Mouse (Mus musculus) stomach, embryonic 14.5 days (tissue): ENCODE measurements at regions not wholly inside any gene's neighbourhood (a gene's known extent, or its start where the extent isn't known, plus 50 kb on each side); places are given as distances from the start of the nearest gene placed in this dataset.

ENCODE experiments used
- ATAC-seq: fragments of 200-750 bp; cut with Nextera tagmentation; 2 replicates; pipeline ENCODE4 v1.8.0; 2017; ENCODE audit warnings: low read depth, moderate TSS enrichment; ENCODE audit not compliant: insufficient number of reproducible peaks, insufficient read depth, low FRiP score
- H3K27ac ChIP-seq: fragments of 300-500 bp; sonication (generic); 2 replicates; pipeline ENCODE4 v1.5.1; 2014; ENCODE audit warnings: mild to moderate bottlenecking, low read length, moderate library complexity, mixed read lengths
- H3K27me3 ChIP-seq: fragments of 300-500 bp; sonication (generic); 2 replicates; pipeline ENCODE4 v1.6.1; 2014; ENCODE audit warnings: low read length, control low read depth, mixed read lengths; ENCODE audit not compliant: control insufficient read depth, insufficient read depth
- H3K36me3 ChIP-seq: fragments of 300-500 bp; sonication (generic); 2 replicates; pipeline ENCODE4 v1.6.1; 2014; ENCODE audit warnings: mild to moderate bottlenecking, control low read depth, low read length, moderate library complexity, mixed read lengths; ENCODE audit not compliant: control insufficient read depth, insufficient read depth
- H3K4me1 ChIP-seq: fragments of 300-500 bp; sonication (generic); 2 replicates; pipeline ENCODE4 v1.6.1; 2014; ENCODE audit warnings: low read length, control low read depth, mixed read lengths; ENCODE audit not compliant: control insufficient read depth, insufficient read depth
- H3K4me2 ChIP-seq: fragments of 300-500 bp; sonication (generic); replicated peaks from 2 replicates; pipeline ENCODE4 v1.6.1; 2014; ENCODE audit warnings: low read depth, low read length, control low read depth
- H3K4me3 ChIP-seq: fragments of 300-500 bp; sonication (generic); 2 replicates; pipeline ENCODE4 v1.5.1; 2014; ENCODE audit warnings: low read depth, low read length, control low read depth
- H3K9ac ChIP-seq: fragments of 300-500 bp; sonication (generic); replicated peaks from 2 replicates; pipeline ENCODE4 v1.6.1; 2014; ENCODE audit warnings: low read depth, mild to moderate bottlenecking, control low read depth, low read length, moderate library complexity, mixed read lengths
- H3K9me3 ChIP-seq: fragments of 300-500 bp; sonication (generic); 2 replicates; pipeline ENCODE4 v1.6.1; 2016; ENCODE audit warnings: low read depth, low read length, control low read depth; ENCODE audit not compliant: control insufficient read depth
- WGBS: fragments of 180-500 bp; shearing (Covaris S2); extraction: QIAGEN DNeasy Blood & Tissue Kit; methylation state at CpG from one replicate; pipeline ENCODE4 v1.1.7; 2014; 5-methylcytosine and 5-hydroxymethylcytosine counted together

- no peaks in the 10 kb centered on the region for H3K9me3 ChIP-seq
- H3K27me3 ChIP-seq: no peaks in the 10 kb centered on the region
- no peak overlapping the region for H3K4me2 ChIP-seq
- ATAC-seq: no peak
- no peaks in the 10 kb centered on the region for H3K36me3 ChIP-seq
- H3K27ac ChIP-seq: no peak overlapping the region
- H3K9ac ChIP-seq: no peak overlapping the region
- 0 out of 2 replicates have a peak, but pooled peaks cover 8% of the 10 kb centered on the region for H3K4me1 ChIP-seq
- 51% methylated on average over 5 of the region's 5 CpGs for whole genome bisulfite sequencing
- H3K4me3 ChIP-seq: no peak overlapping the region
These were observed 410.4 kb upstream of the Prickle1 start for GRCm38 (mm10) chr15:94006082-94006481.

DNA sequence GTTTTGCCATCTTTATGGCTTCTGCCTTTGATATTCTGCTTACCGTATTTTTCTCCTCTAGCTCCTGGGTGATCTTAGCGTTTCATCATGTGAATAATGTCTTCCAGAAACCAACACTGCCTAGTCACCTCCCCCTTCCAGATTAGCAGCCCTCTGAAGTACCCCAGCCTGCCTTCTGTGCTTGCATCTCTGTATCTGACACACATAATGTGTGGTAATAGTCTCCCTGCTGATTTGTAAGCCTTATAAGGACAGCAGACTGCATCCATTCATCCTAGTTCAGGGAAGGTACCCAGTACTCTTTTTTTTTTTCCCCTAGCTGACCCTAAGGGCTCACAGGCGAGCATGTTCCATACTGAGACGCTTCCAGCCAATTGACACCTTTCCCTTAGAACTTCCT, 409.2 kb upstream of the Prickle1 start:
- ATAC-seq: no peak
- H3K27ac ChIP-seq: no peak overlapping the region
- H3K4me3 ChIP-seq: no peak overlapping the region
- H3K27me3 ChIP-seq: no peaks in the 10 kb centered on the region
- H3K9me3 ChIP-seq: no peaks in the 10 kb centered on the region
- H3K4me1 ChIP-seq: 0 out of 2 replicates have a peak, but pooled peaks cover 8% of the 10 kb centered on the region
- 28% methylated on average over 4 of the region's 4 CpGs for WGBS
- H3K9ac ChIP-seq: no peak overlapping the region
- no peaks in the 10 kb centered on the region for H3K36me3 ChIP-seq
- no peak overlapping the region for H3K4me2 ChIP-seq

DNA sequence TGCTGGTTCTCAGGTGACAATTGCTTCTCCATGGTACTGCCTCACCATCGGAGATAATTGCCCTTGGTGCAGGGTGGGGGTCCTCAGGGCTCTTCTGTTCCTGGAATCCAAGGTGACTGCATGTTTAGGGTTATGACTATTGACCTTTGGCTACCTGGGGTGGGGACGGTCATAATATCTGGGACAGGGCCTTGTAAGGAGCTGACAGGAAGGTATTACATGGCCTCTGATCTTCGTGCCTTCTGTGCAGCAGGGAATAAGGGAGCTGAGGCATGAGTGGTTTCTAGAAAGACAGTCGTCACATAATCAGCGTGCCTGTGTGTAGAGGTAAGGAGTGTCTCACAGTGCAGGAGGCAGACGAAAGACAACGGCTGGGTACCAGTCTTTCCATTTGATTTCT, 407.5 kb upstream of the Prickle1 start:
- Histone ChIP-seq H3K36me3 (no peaks in the 10 kb centered on the region), H3K4me1 (0 out of 2 replicates have a peak, but pooled peaks cover 8% of the 10 kb centered on the region), H3K4me2 (no peak overlapping the region), H3K27ac (no peak overlapping the region), H3K4me3 (no peak overlapping the region), H3K9ac (no peak overlapping the region), H3K27me3 (no peaks in the 10 kb centered on the region), H3K9me3 (no peaks in the 10 kb centered on the region)
- 75% methylated on average over 7 of the region's 7 CpGs for WGBS
- no peak for ATAC-seq

GRCm38 (mm10) chr15:93994542-93994941, 398.9 kb upstream of the Prickle1 start:
- Histone ChIP-seq H3K27ac (no peak overlapping the region), H3K4me3 (no peak overlapping the region), H3K9me3 (no peaks in the 10 kb centered on the region), H3K36me3 (no peaks in the 10 kb centered on the region), H3K4me1 (no peaks in the 10 kb centered on the region), H3K9ac (no peak overlapping the region), H3K27me3 (no peaks in the 10 kb centered on the region), H3K4me2 (no peak overlapping the region)
- ATAC-seq: no peak
- WGBS: 79% methylated on average over 4 of the region's 4 CpGs

GRCm38 (mm10) chr15:93990139-93990538, 394.4 kb upstream of the Prickle1 start:
- Histone ChIP-seq H3K36me3 (no peaks in the 10 kb centered on the region), H3K4me3 (no peak overlapping the region), H3K9ac (no peak overlapping the region), H3K9me3 (no peaks in the 10 kb centered on the region), H3K27me3 (no peaks in the 10 kb centered on the region), H3K27ac (no peak overlapping the region), H3K4me2 (no peak overlapping the region), H3K4me1 (no peaks in the 10 kb centered on the region)
- no peak for ATAC-seq
- 51% methylated on average over 3 of the region's 3 CpGs for WGBS

DNA sequence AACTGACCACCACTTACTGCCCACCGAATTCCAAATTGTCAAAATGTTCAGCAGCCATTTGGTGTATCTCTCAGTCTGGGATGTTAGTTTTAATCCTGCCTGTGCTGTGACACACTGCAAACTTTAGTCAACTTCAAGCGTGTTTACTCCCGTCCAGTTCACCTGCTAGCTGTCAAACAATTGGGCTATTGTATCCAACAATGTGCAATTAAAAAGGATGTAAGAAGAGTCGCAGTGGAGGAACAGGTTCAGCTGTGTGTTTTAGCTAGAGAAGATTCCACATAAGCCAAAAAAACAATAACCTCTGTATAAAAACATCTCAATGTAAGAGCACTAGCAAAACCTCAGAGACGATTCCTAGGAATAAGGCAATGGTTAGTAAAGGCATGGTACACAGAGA, 392.7 kb upstream of the Prickle1 start:
- 54% methylated on average over 5 of the region's 5 CpGs for WGBS

DNA sequence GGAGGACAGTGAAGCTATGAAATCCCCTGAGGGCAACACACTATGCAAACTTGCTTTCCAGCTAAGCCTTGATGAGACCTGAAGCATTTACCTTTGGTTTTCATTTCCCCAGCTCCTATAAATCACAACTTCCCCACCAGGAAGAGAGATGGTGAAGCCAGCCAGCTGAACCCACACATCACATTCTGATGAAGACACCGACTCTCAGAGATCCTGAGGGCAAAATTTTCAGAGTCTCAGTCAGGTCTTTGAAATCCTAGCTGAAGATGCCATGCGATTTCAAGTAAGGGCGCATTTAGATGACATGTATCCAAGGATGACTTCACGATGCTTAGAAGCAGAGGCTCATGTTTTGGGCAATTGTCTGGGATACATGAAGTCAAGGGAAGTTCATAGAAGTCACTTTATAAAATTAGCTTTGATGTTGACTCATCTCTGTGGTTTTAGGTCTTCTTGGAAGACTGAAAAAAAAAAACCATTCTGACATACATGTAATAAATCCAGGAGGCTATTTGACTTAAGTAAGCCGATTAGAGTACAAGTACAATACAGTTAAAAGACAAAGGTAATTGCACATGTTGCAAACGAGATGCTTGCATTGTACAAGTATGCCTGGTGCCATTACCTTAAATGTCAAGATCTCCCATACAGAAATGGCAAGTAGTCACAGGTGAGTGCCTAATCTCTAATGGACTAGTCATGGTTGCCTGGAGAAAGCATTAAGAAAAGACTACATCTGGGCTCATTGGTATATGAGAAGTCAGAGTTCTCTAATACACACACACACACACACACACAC, 391.1 kb upstream of the Prickle1 start:
- ATAC-seq: no peak
- H3K4me1 ChIP-seq: no peaks in the 10 kb centered on the region
- H3K4me2 ChIP-seq: no peak overlapping the region
- H3K9ac ChIP-seq: no peak overlapping the region
- H3K4me3 ChIP-seq: no peak overlapping the region
- H3K27ac ChIP-seq: no peak overlapping the region
- WGBS: 85% methylated on average over 6 of the region's 6 CpGs
- no peaks in the 10 kb centered on the region for H3K9me3 ChIP-seq
- no peaks in the 10 kb centered on the region for H3K27me3 ChIP-seq
- no peaks in the 10 kb centered on the region for H3K36me3 ChIP-seq

More for the DNA sequence above, 392.7 kb upstream of the Prickle1 start:
- no peak overlapping the region for H3K4me3 ChIP-seq
- H3K27me3 ChIP-seq: no peaks in the 10 kb centered on the region
- no peak overlapping the region for H3K27ac ChIP-seq
- no peaks in the 10 kb centered on the region for H3K9me3 ChIP-seq
- no peak for ATAC-seq
- H3K9ac ChIP-seq: no peak overlapping the region
- no peaks in the 10 kb centered on the region for H3K4me1 ChIP-seq
- no peak overlapping the region for H3K4me2 ChIP-seq
- no peaks in the 10 kb centered on the region for H3K36me3 ChIP-seq

- WGBS: 71% methylated on average over 9 of the region's 9 CpGs
- no peak for ATAC-seq
- no peak overlapping the region for H3K27ac ChIP-seq
- no peak overlapping the region for H3K4me2 ChIP-seq
- H3K36me3 ChIP-seq: no peaks in the 10 kb centered on the region
- no peak overlapping the region for H3K4me3 ChIP-seq
- H3K27me3 ChIP-seq: no peaks in the 10 kb centered on the region
- H3K9ac ChIP-seq: no peak overlapping the region
- no peaks in the 10 kb centered on the region for H3K9me3 ChIP-seq
- no peaks in the 10 kb centered on the region for H3K4me1 ChIP-seq
These were observed 386.4 kb upstream of the Prickle1 start for GRCm38 (mm10) chr15:93982091-93982490.

DNA sequence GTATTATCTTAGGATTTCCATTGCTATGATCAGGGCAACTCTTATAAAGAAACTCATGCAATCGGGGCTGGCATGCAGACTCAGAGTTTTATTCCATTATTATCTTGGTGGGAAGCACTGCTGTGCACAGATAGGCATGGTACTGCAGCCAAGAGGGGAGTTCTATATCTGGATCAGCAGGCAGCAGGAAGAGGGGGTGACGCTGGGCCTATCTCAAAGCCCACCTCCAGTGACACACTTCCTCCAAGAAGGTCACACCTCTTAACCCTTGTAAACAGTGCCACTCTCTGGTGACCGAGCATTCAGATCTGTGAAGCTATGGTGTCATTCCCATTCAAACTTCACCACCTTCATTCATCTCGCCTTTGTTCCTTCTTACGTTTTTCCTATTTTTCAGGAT, 381.8 kb upstream of the Prickle1 start:
- Histone ChIP-seq H3K4me1 (no peaks in the 10 kb centered on the region), H3K4me3 (no peak overlapping the region), H3K27me3 (no peaks in the 10 kb centered on the region), H3K36me3 (no peaks in the 10 kb centered on the region), H3K9me3 (no peaks in the 10 kb centered on the region), H3K9ac (no peak overlapping the region), H3K4me2 (no peak overlapping the region), H3K27ac (no peak overlapping the region)
- WGBS: 78% methylated on average over 5 of the region's 5 CpGs
- no peak for ATAC-seq
